Mouse (Mus musculus): ENCODE data around the gene Xrcc1. TPM values are rescaled to one million over a fixed set of nuclear protein-coding genes. Genes with fewer than 3 reads are reported as not detected.
"Not testable (repeated sequence)": the region's sequence is repeated elsewhere in the genome, so short reads cannot be mapped to it uniquely, and the experiment has no call there.

Gene Xrcc1
- polyA plus RNA-seq, 1 experiment from 2014 or later = 169 TPM

GRCm38 (mm10) chr7:24612308-24612910, 66.3 kb downstream of the Xrcc1 start:
- 3% methylated on average over 27 of the region's 27 CpGs for WGBS

DNA sequence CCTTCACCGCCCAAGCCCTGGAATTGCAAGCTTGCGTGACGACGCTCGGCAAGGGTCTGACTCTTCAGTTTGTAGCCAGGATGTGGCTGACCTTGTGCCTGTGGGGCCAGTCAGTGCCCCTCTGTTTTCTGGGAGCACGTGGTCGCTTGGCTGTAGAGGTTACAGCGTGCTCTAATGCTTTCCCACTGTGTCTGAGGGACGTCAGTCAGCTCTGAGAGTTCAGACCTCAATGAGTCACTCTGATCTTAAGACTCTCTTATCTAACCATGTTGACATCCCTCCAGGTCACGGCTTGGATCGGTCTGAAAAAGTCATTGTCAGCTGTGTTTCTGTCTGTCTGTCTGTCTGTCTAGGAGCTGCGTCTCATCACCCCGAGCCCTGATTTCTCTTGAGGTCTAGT, 68.7 kb downstream of the Xrcc1 start:
- 70% methylated on average over 13 of the region's 13 CpGs for WGBS
- peaks cover 26% of the 10 kb centered on the region for H3K4me1 ChIP-seq
- peaks cover 69% of the 10 kb centered on the region for H3K27me3 ChIP-seq (replicated peaks; ENCODE audit: low read depth, poor library complexity, severe bottlenecking)
- H3K27ac ChIP-seq (replicated peaks) = no peak overlapping the region
- H3K36me3 ChIP-seq (replicated peaks) = no peaks in the 10 kb centered on the region
- no peak overlapping the region for H3K4me3 ChIP-seq
- H3K9me3 ChIP-seq = peaks cover 2% of the 10 kb centered on the region; the same call in 1 of the 2 replicates
- DNase-seq (ENCODE audit: low spot score) = no peak

More at GRCm38 (mm10) chr7:24612308-24612910, 66.3 kb downstream of the Xrcc1 start:
- peak; percentile 39 for DNase-seq (ENCODE audit: low spot score)
- H3K36me3 ChIP-seq (replicated peaks) = no peaks in the 10 kb centered on the region
- H3K27me3 ChIP-seq (replicated peaks; ENCODE audit: low read depth, poor library complexity, severe bottlenecking) = peaks cover 78% of the 10 kb centered on the region
- no peaks in the 10 kb centered on the region for H3K9me3 ChIP-seq
- peaks cover 26% of the 10 kb centered on the region for H3K4me1 ChIP-seq
- H3K4me3 ChIP-seq = peak overlapping the region; percentile 43
- no peak overlapping the region for H3K27ac ChIP-seq (replicated peaks)

- peaks cover 3% of the 10 kb centered on the region for H3K4me1 ChIP-seq
- no peaks in the 10 kb centered on the region for H3K36me3 ChIP-seq (replicated peaks)
- H3K4me3 ChIP-seq = no peak overlapping the region
- H3K27ac ChIP-seq (replicated peaks) = no peak overlapping the region
- DNase-seq (ENCODE audit: low spot score) = no peak
- H3K9me3 ChIP-seq = peaks cover 15% of the 10 kb centered on the region
- WGBS = 83% methylated on average over 8 of the region's 8 CpGs
- peaks cover 42% of the 10 kb centered on the region for H3K27me3 ChIP-seq (replicated peaks; ENCODE audit: low read depth, poor library complexity, severe bottlenecking)
Observed at GRCm38 (mm10) chr7:24617763-24618162, 71.7 kb downstream of the Xrcc1 start.

DNA sequence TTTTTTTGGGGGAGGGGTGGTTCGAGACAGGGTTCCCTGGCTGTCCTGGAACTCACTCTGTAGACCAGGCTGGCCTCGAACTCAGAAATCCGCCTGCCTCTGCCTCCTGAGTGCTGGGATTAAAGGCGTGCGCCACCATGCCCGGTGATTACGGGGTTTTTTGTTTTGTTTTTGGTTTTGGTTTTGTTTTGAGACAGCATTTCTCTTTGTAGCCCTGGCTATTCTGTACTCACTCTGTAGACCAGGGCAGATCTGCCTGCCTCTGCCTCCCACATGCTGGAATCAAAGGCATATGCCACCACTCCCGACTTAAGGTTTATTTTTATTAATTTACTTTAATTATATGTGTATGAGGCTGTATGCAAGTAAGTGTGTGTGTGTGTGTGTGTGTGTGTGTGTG, 72.3 kb downstream of the Xrcc1 start:
- 87% methylated on average over 8 of the region's 8 CpGs for WGBS
- DNase-seq (ENCODE audit: low spot score); H3K27ac ChIP-seq (replicated peaks); H3K36me3 ChIP-seq (replicated peaks); H3K4me3 ChIP-seq; H3K4me1 ChIP-seq: not testable (repeated sequence)
- H3K9me3 ChIP-seq = peaks cover 17% of the 10 kb centered on the region
- peaks cover 36% of the 10 kb centered on the region for H3K27me3 ChIP-seq (replicated peaks; ENCODE audit: low read depth, poor library complexity, severe bottlenecking)

GRCm38 (mm10) chr7:24619671-24620397, 73.7 kb downstream of the Xrcc1 start:
- Histone ChIP-seq H3K4me3 (no peak overlapping the region), H3K27ac (replicated peaks) (no peak overlapping the region), H3K27me3 (replicated peaks; ENCODE audit: low read depth, poor library complexity, severe bottlenecking) (peaks cover 26% of the 10 kb centered on the region), H3K9me3 (peaks cover 17% of the 10 kb centered on the region), H3K4me1 (0 out of 2 replicates have a peak, but pooled peaks cover 2% of the 10 kb centered on the region), H3K36me3 (replicated peaks) (no peaks in the 10 kb centered on the region)
- no peak for DNase-seq (ENCODE audit: low spot score)
- 41% methylated on average over 13 of the region's 13 CpGs for WGBS

- DNase-seq (ENCODE audit: low spot score) = no peak
- H3K9me3 ChIP-seq = peaks cover 17% of the 10 kb centered on the region
- H3K27ac ChIP-seq (replicated peaks) = no peak overlapping the region
- peaks cover 4% of the 10 kb centered on the region; the same call in 1 of the 2 replicates for H3K4me1 ChIP-seq
- H3K4me3 ChIP-seq = no peak overlapping the region
- H3K36me3 ChIP-seq (replicated peaks) = no peaks in the 10 kb centered on the region
- peaks cover 31% of the 10 kb centered on the region for H3K27me3 ChIP-seq (replicated peaks; ENCODE audit: low read depth, poor library complexity, severe bottlenecking)
- 85% methylated on average over 3 of the region's 3 CpGs for WGBS
Observed at GRCm38 (mm10) chr7:24621193-24621592, 75.1 kb downstream of the Xrcc1 start.

DNA sequence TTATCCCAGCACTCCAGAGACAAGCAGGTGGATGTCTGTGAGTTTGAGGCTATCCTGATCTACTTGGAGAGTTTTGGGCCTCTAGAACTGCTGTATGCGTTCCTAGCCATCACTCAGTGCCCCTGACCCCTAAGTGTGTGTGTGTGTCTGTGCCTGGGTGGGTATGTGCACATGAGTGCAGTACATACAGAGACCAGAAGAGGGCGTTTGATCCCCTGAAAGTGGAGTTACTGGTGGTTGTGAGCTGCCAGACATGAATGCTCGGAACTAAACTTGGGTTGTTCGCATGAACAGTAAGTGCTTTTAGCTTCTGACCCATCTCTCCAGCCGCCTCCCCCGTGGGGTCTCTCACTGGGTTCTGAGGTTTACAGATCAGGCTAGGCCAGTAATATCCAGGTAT, 76.9 kb downstream of the Xrcc1 start:
- peaks cover 37% of the 10 kb centered on the region for H3K27me3 ChIP-seq (replicated peaks; ENCODE audit: low read depth, poor library complexity, severe bottlenecking)
- 83% methylated on average over 6 of the region's 6 CpGs for WGBS
- H3K9me3 ChIP-seq = peaks cover 17% of the 10 kb centered on the region
- H3K4me3 ChIP-seq = no peak overlapping the region
- DNase-seq (ENCODE audit: low spot score) = no peak
- H3K4me1 ChIP-seq = peaks cover 8% of the 10 kb centered on the region
- H3K36me3 ChIP-seq (replicated peaks) = no peaks in the 10 kb centered on the region
- no peak overlapping the region for H3K27ac ChIP-seq (replicated peaks)

Other genes starting within 250 kb of the Xrcc1 start
- gene Zfp61, start 245.1 kb upstream of the Xrcc1 start, polyA plus RNA-seq (2016; fragmentation: Nextera tagmentation; extraction: Ambion mirVana) = 46.4 and 47.7 TPM in 2 replicates
- 13.8 and 13.9 TPM in 2 replicates for gene Zfp94, start 229.6 kb upstream of the Xrcc1 start, polyA plus RNA-seq (2016; fragmentation: Nextera tagmentation; extraction: Ambion mirVana)
- gene Tescl, start 212.4 kb upstream of the Xrcc1 start, polyA plus RNA-seq (2016; fragmentation: Nextera tagmentation; extraction: Ambion mirVana) = 0.17 TPM in 1 of 2 replicates, not detected in the other
- not detected in 2 replicates for gene Lypd5, start 197.1 kb upstream of the Xrcc1 start, polyA plus RNA-seq (2016; fragmentation: Nextera tagmentation; extraction: Ambion mirVana)
- 3.0 and 3.5 TPM in 2 replicates for gene Kcnn4, start 176.0 kb upstream of the Xrcc1 start, polyA plus RNA-seq (2016; fragmentation: Nextera tagmentation; extraction: Ambion mirVana)
- gene Smg9, start 146.7 kb upstream of the Xrcc1 start, polyA plus RNA-seq (2016; fragmentation: Nextera tagmentation; extraction: Ambion mirVana) = 25.8 and 26.3 TPM in 2 replicates
- gene Irgc1, start 94.0 kb upstream of the Xrcc1 start, polyA plus RNA-seq (2016; fragmentation: Nextera tagmentation; extraction: Ambion mirVana) = not detected in 2 replicates
- 1.7 TPM in 2 replicates for gene Plaur, start 83.8 kb upstream of the Xrcc1 start, polyA plus RNA-seq (2016; fragmentation: Nextera tagmentation; extraction: Ambion mirVana)
- gene Cadm4, start 64.3 kb upstream of the Xrcc1 start, polyA plus RNA-seq (2016; fragmentation: Nextera tagmentation; extraction: Ambion mirVana) = 5.0 and 5.7 TPM in 2 replicates
- gene Zfp428, start 39.3 kb upstream of the Xrcc1 start, polyA plus RNA-seq (2016; fragmentation: Nextera tagmentation; extraction: Ambion mirVana) = 100.0 and 110 TPM in 2 replicates
- 1.2 TPM in 2 replicates for gene AC161166.1, start 33.8 kb upstream of the Xrcc1 start, polyA plus RNA-seq (2016; fragmentation: Nextera tagmentation; extraction: Ambion mirVana)
- gene Irgq, start 15.6 kb upstream of the Xrcc1 start, polyA plus RNA-seq (2016; fragmentation: Nextera tagmentation; extraction: Ambion mirVana) = 8.2 and 8.9 TPM in 2 replicates
- not detected in 2 replicates for gene Pinlyp, start 171 bp upstream of the Xrcc1 start, polyA plus RNA-seq (2016; fragmentation: Nextera tagmentation; extraction: Ambion mirVana)
- gene Ethe1, start 41.3 kb downstream of the Xrcc1 start, polyA plus RNA-seq (2016; fragmentation: Nextera tagmentation; extraction: Ambion mirVana) = 26.3 and 27.3 TPM in 2 replicates
- gene Zfp575, start 41.4 kb downstream of the Xrcc1 start, polyA plus RNA-seq (2016; fragmentation: Nextera tagmentation; extraction: Ambion mirVana) = 2.0 and 2.1 TPM in 2 replicates
- 0.10 TPM in 1 of 2 replicates, not detected in the other for gene Phldb3, start 64.5 kb downstream of the Xrcc1 start, polyA plus RNA-seq (2016; fragmentation: Nextera tagmentation; extraction: Ambion mirVana)
- gene Lypd3, start 90.3 kb downstream of the Xrcc1 start, polyA plus RNA-seq (2016; fragmentation: Nextera tagmentation; extraction: Ambion mirVana) = 1.1 and 1.5 TPM in 2 replicates
- gene Tex101, start 130.4 kb downstream of the Xrcc1 start, polyA plus RNA-seq (2016; fragmentation: Nextera tagmentation; extraction: Ambion mirVana) = not detected in 2 replicates
- not detected in 2 replicates for gene BC049730, start 163.0 kb downstream of the Xrcc1 start, polyA plus RNA-seq (2016; fragmentation: Nextera tagmentation; extraction: Ambion mirVana)
- not detected in 2 replicates for gene Gm4763, start 180.6 kb downstream of the Xrcc1 start, polyA plus RNA-seq (2016; fragmentation: Nextera tagmentation; extraction: Ambion mirVana)
- 0.06 TPM in 1 of 2 replicates, not detected in the other for gene Cd177, start 214.0 kb downstream of the Xrcc1 start, polyA plus RNA-seq (2016; fragmentation: Nextera tagmentation; extraction: Ambion mirVana)
- gene Ceacam10, start 230.9 kb downstream of the Xrcc1 start, polyA plus RNA-seq (2016; fragmentation: Nextera tagmentation; extraction: Ambion mirVana) = 0.14 TPM in 1 of 2 replicates, not detected in the other